Mouse (Mus musculus) midbrain, embryonic 14.5 days (tissue): Measurements from ENCODE around the gene Proser3. TPM values are rescaled to one million over a fixed set of nuclear protein-coding genes. Genes with fewer than 3 reads are reported as not detected.
A peak's percentile ranks its signal among the peaks of the same experiment; 100 is the strongest.

ENCODE experiments used
- ATAC-seq: fragments of 200-750 bp; cut with Nextera tagmentation; 2 replicates; pipeline ENCODE4 v1.8.0; 2017; ENCODE audit warnings: moderate number of reproducible peaks, moderate library complexity; ENCODE audit not compliant: low FRiP score, low TSS enrichment
- DNase-seq: peaks from one replicate; pipeline ENCODE4 v3.0.0-alpha.2; 2015
- H3K27ac ChIP-seq: fragments of 300-500 bp; sonication (generic); replicated peaks from 2 replicates; pipeline ENCODE4 v1.5.1; 2014; ENCODE audit warnings: mild to moderate bottlenecking, low read depth, low read length, moderate library complexity
- H3K27me3 ChIP-seq: fragments of 300-500 bp; sonication (generic); 2 replicates; pipeline ENCODE4 v1.6.1; 2014; ENCODE audit warnings: low read length, control low read depth, mixed read lengths; ENCODE audit not compliant: control insufficient read depth, insufficient read depth
- H3K36me3 ChIP-seq: fragments of 300-500 bp; sonication (generic); 2 replicates; pipeline ENCODE4 v1.6.1; 2014; ENCODE audit warnings: low read length, control low read depth; ENCODE audit not compliant: control insufficient read depth, insufficient read depth
- H3K4me1 ChIP-seq: fragments of 300-500 bp; sonication (generic); 2 replicates; pipeline ENCODE4 v1.6.1; 2014; ENCODE audit warnings: mild to moderate bottlenecking, antibody characterized with exemption, low read length, control low read depth; ENCODE audit not compliant: control insufficient read depth, insufficient read depth
- H3K4me2 ChIP-seq: fragments of 300-500 bp; sonication (generic); 2 replicates; pipeline ENCODE4 v1.6.1; 2014; ENCODE audit warnings: mild to moderate bottlenecking, low read length, moderate library complexity
- H3K4me3 ChIP-seq: fragments of 300-500 bp; sonication (generic); replicated peaks from 2 replicates; pipeline ENCODE4 v1.5.1; 2014; ENCODE audit warnings: low read depth, low read length
- H3K9ac ChIP-seq: fragments of 300-500 bp; sonication (generic); replicated peaks from 2 replicates; pipeline ENCODE4 v1.6.1; 2014; ENCODE audit warnings: mild to moderate bottlenecking, low read length, moderate library complexity
- H3K9me3 ChIP-seq: fragments of 300-500 bp; sonication (generic); 2 replicates; pipeline ENCODE4 v1.6.1; 2016; ENCODE audit warnings: low read length, control low read depth, mixed read lengths; ENCODE audit not compliant: control insufficient read depth
- WGBS: fragments of 180-500 bp; shearing (Covaris S2); extraction: QIAGEN DNeasy Blood & Tissue Kit; methylation state at CpG from one replicate; pipeline ENCODE4 v1.1.7; 2014; 5-methylcytosine and 5-hydroxymethylcytosine counted together
- polyA plus RNA-seq: library from polyadenylated mRNA; unstranded; fragments of >200 nt; fragmentation: Nextera tagmentation; extraction: Ambion mirVana; gene quantifications from 2 replicates; pipeline ENCODE4 v1.2.1, GENCODE M21; 2014

The Proser3 gene
- polyA plus RNA-seq, 1 experiment from 2014 or later = 10.9 TPM

- no peak for ATAC-seq
- 92% methylated on average over 18 of the region's 18 CpGs for WGBS
- Histone ChIP-seq H3K36me3 (peaks cover 33% of the 10 kb centered on the region), H3K4me2 (no peak overlapping the region), H3K4me1 (peaks cover 24% of the 10 kb centered on the region), H3K9ac (no peak overlapping the region), H3K27ac (no peak overlapping the region), H3K4me3 (no peak overlapping the region), H3K27me3 (no peaks in the 10 kb centered on the region), H3K9me3 (no peaks in the 10 kb centered on the region)
- peak; percentile 15 for DNase-seq
Measured at GRCm38 (mm10) chr7:30556894-30557536, 4.9 kb upstream of the Proser3 start.

- H3K4me1 ChIP-seq = peaks cover 18% of the 10 kb centered on the region
- no peaks in the 10 kb centered on the region for H3K9me3 ChIP-seq
- no peak overlapping the region for H3K27ac ChIP-seq
- ATAC-seq = no peak
- peaks cover 35% of the 10 kb centered on the region for H3K36me3 ChIP-seq
- no peaks in the 10 kb centered on the region for H3K27me3 ChIP-seq
- no peak overlapping the region for H3K4me3 ChIP-seq
- peak overlapping the region; percentile 74; the same call in 1 of the 2 replicates for H3K4me2 ChIP-seq
- no peak for DNase-seq
- H3K9ac ChIP-seq = no peak overlapping the region; the same call in 1 of the 2 replicates
- 83% methylated on average over 22 of the region's 22 CpGs for WGBS
Measured at GRCm38 (mm10) chr7:30553810-30554584, 1.9 kb upstream of the Proser3 start.

GRCm38 (mm10) chr7:30553021-30553589 is 1.0 kb upstream of the Proser3 start:
- Histone ChIP-seq H3K4me3 (peak overlapping the region; percentile 52), H3K27ac (peak overlapping the region; percentile 84), H3K9ac (peak overlapping the region; percentile 27; the same call in 1 of the 2 replicates), H3K27me3 (no peaks in the 10 kb centered on the region), H3K9me3 (no peaks in the 10 kb centered on the region), H3K4me1 (peaks cover 10% of the 10 kb centered on the region), H3K36me3 (peaks cover 38% of the 10 kb centered on the region), H3K4me2 (peak overlapping the region; percentile 74)
- ATAC-seq = peak; percentile 15; the same call in 1 of the 2 replicates
- WGBS = 9% methylated on average over 23 of the region's 23 CpGs
- DNase-seq = peak; percentile 53

GRCm38 (mm10) chr7:30551445-30552101 is 526 bp downstream of the Proser3 start:
- WGBS = 1% methylated on average over 10 of the region's 10 CpGs

GRCm38 (mm10) chr7:30550603-30551002 is 1.5 kb downstream of the Proser3 start:
- H3K4me1 ChIP-seq = peaks cover 10% of the 10 kb centered on the region
- no peak overlapping the region for H3K4me2 ChIP-seq
- peaks cover 28% of the 10 kb centered on the region for H3K36me3 ChIP-seq
- no peak overlapping the region for H3K27ac ChIP-seq
- no peaks in the 10 kb centered on the region for H3K27me3 ChIP-seq
- no peak overlapping the region for H3K9ac ChIP-seq
- DNase-seq (no peak), ATAC-seq (no peak)
- 97% methylated on average over 1 of the region's 1 CpGs for WGBS
- no peak overlapping the region for H3K4me3 ChIP-seq
- no peaks in the 10 kb centered on the region for H3K9me3 ChIP-seq

More at GRCm38 (mm10) chr7:30551445-30552101, 526 bp downstream of the Proser3 start:
- Histone ChIP-seq H3K27me3 (no peaks in the 10 kb centered on the region), H3K4me3 (peak overlapping the region; percentile 52), H3K4me2 (peak overlapping the region; percentile 74), H3K9ac (no peak overlapping the region; the same call in 1 of the 2 replicates), H3K9me3 (no peaks in the 10 kb centered on the region), H3K27ac (peak overlapping the region; percentile 84), H3K36me3 (peaks cover 32% of the 10 kb centered on the region), H3K4me1 (peaks cover 10% of the 10 kb centered on the region)
- ATAC-seq (peak; percentile 70), DNase-seq (peak; percentile 86)

GRCm38 (mm10) chr7:30549880-30550279 is 2.2 kb downstream of the Proser3 start:
- Histone ChIP-seq H3K36me3 (peaks cover 21% of the 10 kb centered on the region), H3K4me3 (no peak overlapping the region), H3K27me3 (no peaks in the 10 kb centered on the region), H3K9ac (no peak overlapping the region), H3K4me2 (no peak overlapping the region), H3K9me3 (no peaks in the 10 kb centered on the region), H3K4me1 (peaks cover 10% of the 10 kb centered on the region), H3K27ac (no peak overlapping the region)
- WGBS = 94% methylated on average over 2 of the region's 2 CpGs
- ATAC-seq (no peak), DNase-seq (no peak)

- Histone ChIP-seq H3K36me3 (peaks cover 27% of the 10 kb centered on the region), H3K9ac (no peak overlapping the region), H3K4me3 (no peak overlapping the region), H3K4me1 (no peaks in the 10 kb centered on the region), H3K27me3 (no peaks in the 10 kb centered on the region), H3K4me2 (no peak overlapping the region), H3K9me3 (no peaks in the 10 kb centered on the region), H3K27ac (no peak overlapping the region)
- DNase-seq (no peak), ATAC-seq (no peak)
- WGBS = 89% methylated on average over 2 of the region's 2 CpGs
Measured at GRCm38 (mm10) chr7:30544327-30544726, 7.8 kb downstream of the Proser3 start.

- DNase-seq (no peak), ATAC-seq (no peak)
- H3K9me3 ChIP-seq = no peaks in the 10 kb centered on the region
- H3K4me1 ChIP-seq = peaks cover 5% of the 10 kb centered on the region
- 91% methylated on average over 7 of the region's 7 CpGs for WGBS
- H3K9ac ChIP-seq = no peak overlapping the region
- H3K27me3 ChIP-seq = no peaks in the 10 kb centered on the region
- no peak overlapping the region for H3K4me2 ChIP-seq
- peaks cover 18% of the 10 kb centered on the region for H3K36me3 ChIP-seq
- no peak overlapping the region for H3K27ac ChIP-seq
- no peak overlapping the region for H3K4me3 ChIP-seq
Measured at GRCm38 (mm10) chr7:30540572-30540971, 11.5 kb downstream of the Proser3 start.
